Mouse (Mus musculus) heart, postnatal 0 days (tissue): ENCODE results near the gene Spatc1l.

Experiments
- CTCF ChIP-seq: IDR thresholded peaks from 2 replicates; pipeline ENCODE4 v1.5.1; 2016; ENCODE audit warnings: antibody characterized with exemption, control low read depth, low read depth
- EP300 ChIP-seq: IDR thresholded peaks from 2 replicates; pipeline ENCODE4 v1.6.1; 2016; ENCODE audit warnings: antibody characterized with exemption, low read depth

GRCm38 (mm10) chr10:76590197-76590596, 28.1 kb downstream of the Spatc1l start:
- TF ChIP-seq CTCF (no peak), EP300 (peak; percentile 28; the same call in 1 of the 2 replicates)
